Mouse (Mus musculus): Measurements from ENCODE around the gene Dtx3l. TPM values are rescaled to one million over a fixed set of nuclear protein-coding genes. Genes with fewer than 3 reads are reported as not detected.
"Not testable (repeated sequence)": the region's sequence is repeated elsewhere in the genome, so short reads cannot be mapped to it uniquely, and the experiment has no call there.

Dtx3l gene
- total RNA-seq, 1 experiment from 2014 or later, result 9.4 TPM

GRCm38 (mm10) chr16:35932179-35933055 lies 6.5 kb downstream of the Dtx3l start:
- peak; percentile 55 for DNase-seq

DNA sequence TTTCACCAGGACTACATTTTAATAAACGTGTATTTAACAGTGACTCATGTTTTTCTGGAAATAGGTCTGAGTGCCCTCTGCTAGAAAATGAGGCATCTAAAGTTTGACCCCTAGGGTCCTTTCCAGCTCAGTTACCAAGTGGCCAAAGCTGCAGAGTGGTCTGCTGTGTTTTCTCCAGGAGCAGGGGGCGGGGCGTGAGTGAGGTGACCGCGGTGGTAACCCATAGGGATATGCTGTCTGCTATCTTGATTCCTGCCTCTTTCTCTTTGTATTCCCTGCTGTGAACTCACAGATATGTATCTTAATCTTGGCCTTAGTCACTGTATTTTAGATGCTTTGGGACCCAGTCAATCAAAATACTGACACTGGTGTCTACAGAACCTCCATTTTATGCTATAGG lies 14.6 kb downstream of the Dtx3l start:
- DNase-seq, result no peak

- no peak for DNase-seq
Observed at GRCm38 (mm10) chr16:35923546-35924198, 15.3 kb downstream of the Dtx3l start.

DNA sequence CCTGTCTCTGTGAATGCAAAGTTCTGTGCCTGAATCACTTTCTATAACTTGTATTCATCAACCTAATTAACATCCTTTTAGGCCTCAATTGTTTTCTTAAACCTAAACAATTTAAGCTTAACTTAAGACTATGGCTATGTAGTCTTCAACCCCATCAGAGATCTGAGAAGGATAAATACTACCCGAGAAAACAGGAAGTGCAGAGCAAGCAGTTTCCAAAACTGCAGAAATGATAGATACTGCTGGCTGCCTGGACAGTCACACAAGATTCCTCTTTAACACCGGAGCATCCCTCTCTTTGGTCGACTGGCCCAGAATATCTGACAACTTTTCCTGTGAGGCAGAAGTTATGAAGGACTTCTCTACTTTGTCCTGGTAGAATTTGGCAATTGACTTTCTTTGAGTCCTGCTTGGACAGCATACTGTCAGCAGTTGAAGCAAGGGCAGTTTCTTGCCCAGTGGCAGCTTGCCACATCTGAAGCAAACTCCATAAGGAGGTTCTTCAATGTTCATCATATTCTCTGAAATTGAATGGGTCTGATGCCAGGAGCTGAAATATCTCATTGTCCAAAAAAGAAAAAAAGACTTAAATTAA lies 16.6 kb downstream of the Dtx3l start:
- DNase-seq, result no peak

DNA sequence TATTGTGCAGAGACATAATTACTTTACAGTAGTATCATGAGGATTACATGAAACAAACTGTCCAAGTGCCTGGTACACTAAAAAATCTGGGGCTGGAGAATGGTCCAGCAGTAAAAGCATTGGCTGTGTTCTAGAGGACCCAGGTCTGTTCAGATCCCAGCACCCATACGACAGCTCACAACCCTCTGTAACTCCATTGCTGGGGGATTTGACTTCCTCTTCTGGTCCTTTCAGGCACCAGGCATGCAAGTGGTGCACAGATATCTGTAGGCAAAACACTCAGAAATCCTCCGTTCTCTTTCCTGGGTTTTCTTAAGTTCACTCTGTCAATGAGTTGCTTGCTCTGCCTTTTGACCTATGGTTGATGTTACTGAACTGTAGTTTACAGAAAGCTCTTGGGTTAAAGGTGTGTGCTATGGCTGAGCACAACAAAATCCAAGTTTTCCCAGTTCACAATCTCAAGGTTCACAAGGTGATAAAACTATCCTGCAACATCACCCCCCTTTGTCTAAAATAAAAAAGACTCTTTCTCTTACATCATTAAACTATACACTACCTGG lies 17.2 kb downstream of the Dtx3l start:
- DNase-seq, result no peak

DNA sequence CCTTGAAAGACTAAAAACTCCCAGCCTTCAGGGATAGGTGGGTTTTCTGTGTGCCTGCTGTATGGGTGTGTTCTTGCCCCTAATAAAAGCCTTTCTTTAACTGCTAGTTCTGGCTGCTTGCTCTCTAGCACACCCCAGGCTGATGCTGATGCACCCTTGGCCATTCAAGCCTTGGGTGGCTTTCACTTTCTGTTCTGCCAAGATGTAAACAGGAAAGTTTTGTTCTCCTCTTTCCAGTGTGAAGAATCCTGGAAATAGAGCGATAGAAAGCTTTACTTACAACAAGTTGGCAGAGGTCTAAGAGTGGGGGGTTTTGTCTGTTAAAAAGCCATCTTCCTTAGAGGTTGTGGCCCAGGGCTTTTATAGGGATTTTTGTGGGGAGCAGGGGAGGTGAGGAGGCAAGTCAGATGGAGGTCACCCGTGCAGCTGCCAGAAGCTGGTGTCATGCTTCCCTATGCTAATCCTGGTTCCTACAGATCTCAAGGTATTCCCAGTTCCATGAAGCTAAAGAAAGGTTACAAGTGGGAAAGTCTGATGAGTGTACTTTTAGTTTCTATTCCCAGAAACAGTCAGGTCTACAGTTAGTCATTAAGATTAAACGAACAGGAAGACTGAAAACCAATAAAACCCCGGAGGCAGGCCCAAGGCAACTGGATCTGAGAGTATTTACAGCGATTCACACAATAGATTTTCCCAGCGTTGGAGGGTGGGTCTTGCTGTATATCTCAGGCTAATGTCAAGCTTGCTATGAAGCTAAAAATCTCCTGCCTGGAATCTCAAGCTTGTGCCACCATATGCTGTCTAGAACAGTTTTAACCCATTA lies 20.0 kb downstream of the Dtx3l start:
- no peak for DNase-seq

GRCm38 (mm10) chr16:35914301-35914700 lies 24.6 kb downstream of the Dtx3l start:
- DNase-seq, result no peak

- peak; percentile 22 for DNase-seq
Observed at GRCm38 (mm10) chr16:35913526-35913925, 25.4 kb downstream of the Dtx3l start.

DNA sequence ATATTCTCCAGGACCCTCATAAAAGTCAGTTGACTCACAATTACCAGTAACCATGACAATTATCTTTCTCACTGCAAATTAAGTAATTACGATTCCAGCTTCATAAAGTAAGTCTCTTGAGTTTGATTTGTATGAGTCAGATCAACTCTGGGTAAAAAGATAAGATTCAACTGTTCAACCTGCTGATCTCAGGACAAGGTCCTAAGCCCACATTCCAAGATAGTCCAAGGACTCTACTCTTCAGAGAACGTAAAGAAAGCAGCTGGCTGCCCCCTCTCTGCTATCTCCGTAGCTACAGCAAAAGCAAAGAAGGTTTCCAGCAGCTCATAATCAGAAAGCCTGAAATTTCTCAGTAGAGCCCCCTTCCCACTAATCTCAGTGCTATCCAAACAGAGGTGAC lies 27.5 kb downstream of the Dtx3l start:
- DNase-seq, result no peak

GRCm38 (mm10) chr16:35907432-35908201 lies 31.3 kb downstream of the Dtx3l start:
- DNase-seq, result peak; percentile 46

DNA sequence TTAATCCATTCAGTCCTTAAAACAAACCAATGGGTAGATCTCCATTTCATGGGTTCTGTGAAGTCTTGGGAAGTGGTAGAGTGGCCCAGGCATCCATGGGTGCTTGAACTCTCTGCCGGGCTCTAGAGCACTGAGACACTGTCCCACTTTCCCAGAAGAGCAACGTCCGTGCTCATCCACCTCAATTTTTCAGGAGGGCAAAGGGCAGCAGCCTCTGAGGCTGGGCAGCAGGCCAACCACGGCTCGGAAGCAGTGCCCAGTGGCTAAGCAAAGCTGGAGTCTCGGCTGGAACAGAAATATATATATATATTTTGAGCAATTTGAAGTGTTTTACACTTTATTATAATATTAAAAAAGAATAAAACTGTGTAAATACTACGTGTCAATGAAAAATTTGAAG lies 32.1 kb downstream of the Dtx3l start:
- peak; percentile 35 for DNase-seq

GRCm38 (mm10) chr16:35905819-35906485 lies 33.0 kb downstream of the Dtx3l start:
- no peak for DNase-seq

DNA sequence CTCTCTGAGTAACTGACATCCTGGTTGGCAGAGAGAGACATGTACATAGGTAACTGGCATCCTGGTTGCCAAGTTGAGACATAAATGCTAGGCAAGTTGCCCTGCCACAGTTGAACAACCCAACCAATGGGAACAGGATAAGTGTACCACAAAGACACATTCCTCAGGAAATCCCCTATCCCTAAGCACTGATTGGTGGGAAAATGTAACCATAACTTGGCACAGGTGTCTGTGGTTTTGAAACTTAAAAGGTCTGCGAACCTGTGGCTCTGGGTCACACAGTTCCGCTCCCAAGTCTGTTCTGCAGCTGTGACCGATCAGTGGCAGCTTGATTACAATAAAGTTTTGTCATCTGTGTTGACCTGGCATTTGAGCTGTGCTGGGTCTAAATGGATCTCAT lies 33.6 kb downstream of the Dtx3l start:
- DNase-seq, result no peak

- DNase-seq, result no peak
Observed at GRCm38 (mm10) chr16:35904121-35904736, 34.7 kb downstream of the Dtx3l start.

- DNase-seq, result no peak
Observed at GRCm38 (mm10) chr16:35903014-35903640, 35.8 kb downstream of the Dtx3l start.

- DNase-seq, result no peak
Observed at GRCm38 (mm10) chr16:35900541-35900940, 38.4 kb downstream of the Dtx3l start.

DNA sequence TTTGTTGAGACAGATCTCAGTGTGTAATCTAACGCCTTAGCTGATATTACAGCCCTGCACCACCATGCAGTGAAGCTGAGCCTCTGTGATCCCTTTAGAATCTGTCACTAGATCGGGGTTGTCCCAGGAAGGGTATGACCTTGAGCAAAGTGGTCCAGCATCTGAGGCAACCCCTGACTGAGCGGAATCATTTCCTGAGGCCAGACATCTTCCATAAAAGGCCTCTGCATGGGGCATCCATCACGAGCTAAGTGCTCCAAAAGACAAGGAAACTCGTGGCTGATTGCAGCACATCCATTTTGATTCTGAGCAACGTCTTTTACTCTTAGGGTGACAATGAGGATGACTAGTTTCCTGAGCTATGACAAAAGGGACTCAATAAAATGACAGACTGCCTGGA lies 44.0 kb downstream of the Dtx3l start:
- no peak for DNase-seq

GRCm38 (mm10) chr16:35891603-35892002 lies 47.3 kb downstream of the Dtx3l start:
- not testable (repeated sequence) for DNase-seq

DNA sequence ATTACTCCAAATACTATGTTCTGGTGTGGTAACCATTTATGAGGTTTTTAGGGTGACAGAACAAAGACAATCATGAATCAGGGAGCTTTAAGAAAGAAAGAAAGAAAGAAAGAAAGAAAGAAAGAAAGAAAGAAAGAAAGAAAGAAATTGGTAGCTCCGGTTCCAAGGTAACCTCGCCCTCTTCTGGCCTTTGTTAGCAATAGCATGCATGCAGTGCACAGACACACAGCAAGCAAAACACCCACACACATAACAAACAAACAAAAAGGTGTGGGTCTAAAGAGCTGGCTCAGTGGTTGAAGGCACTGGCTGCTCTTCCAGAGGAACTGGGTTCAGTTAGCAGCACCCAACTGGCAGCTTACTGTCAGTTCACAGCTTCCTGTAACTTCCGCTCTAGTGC lies 48.3 kb downstream of the Dtx3l start:
- DNase-seq, result no peak

DNA sequence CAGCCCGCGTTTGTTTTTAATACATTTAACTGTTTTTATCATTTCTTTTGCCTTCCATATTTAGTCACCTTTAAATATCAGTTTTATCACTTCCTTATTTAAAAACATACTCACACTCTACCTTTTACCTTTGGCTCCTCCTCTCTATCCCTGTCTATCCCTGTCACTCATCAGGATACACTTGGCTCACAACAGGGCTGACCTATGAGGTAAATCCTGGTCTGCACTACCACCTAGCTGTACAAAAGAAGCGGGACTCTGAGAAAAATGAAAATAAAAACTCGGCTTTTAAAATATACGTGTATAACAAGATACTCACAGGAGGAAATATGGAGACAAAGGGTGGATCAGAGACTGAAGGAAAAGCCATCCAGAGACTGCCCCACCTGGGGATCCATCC lies 50.0 kb downstream of the Dtx3l start:
- DNase-seq, result no peak

Measured in adrenal gland, postnatal 14 days (tissue).